Mouse (Mus musculus): ENCODE data around the gene Fam186a.
"Not testable (repeated sequence)": the region's sequence is repeated elsewhere in the genome, so short reads cannot be mapped to it uniquely, and the experiment has no call there.

Fam186a gene

GRCm38 (mm10) chr15:99966961-99967360 lies at the start of gene Fam186a:
Fam186a (minus strand) TSS chr15:99967061.
- DNase-seq, result no peak

GRCm38 (mm10) chr15:100006180-100006579 lies 39.3 kb upstream of the Fam186a start:
- no peak for DNase-seq

- no peak for DNase-seq
Observed at GRCm38 (mm10) chr15:100004677-100005273, 37.9 kb upstream of the Fam186a start.

GRCm38 (mm10) chr15:99999390-99999789 lies 32.5 kb upstream of the Fam186a start:
- DNase-seq, result no peak

- no peak for DNase-seq
Observed at GRCm38 (mm10) chr15:99997114-99997804, 30.4 kb upstream of the Fam186a start.

GRCm38 (mm10) chr15:99993100-99993499 lies 26.2 kb upstream of the Fam186a start:
- no peak for DNase-seq

- no peak for DNase-seq
Observed at GRCm38 (mm10) chr15:99979715-99980114, 12.9 kb upstream of the Fam186a start.

GRCm38 (mm10) chr15:99979266-99979665 lies 12.4 kb upstream of the Fam186a start:
- DNase-seq, result no peak

GRCm38 (mm10) chr15:99976121-99976520 lies 9.3 kb upstream of the Fam186a start:
- DNase-seq, result not testable (repeated sequence)

GRCm38 (mm10) chr15:99974476-99975220 lies 7.8 kb upstream of the Fam186a start:
- DNase-seq, result no peak

- DNase-seq, result peak; percentile 3
Observed at GRCm38 (mm10) chr15:99972989-99973911, 6.4 kb upstream of the Fam186a start.

- peak; percentile 97 for DNase-seq
Observed at GRCm38 (mm10) chr15:99972361-99972988, 5.6 kb upstream of the Fam186a start.

- no peak for DNase-seq
Observed at GRCm38 (mm10) chr15:99970606-99971005, 3.7 kb upstream of the Fam186a start.

GRCm38 (mm10) chr15:99969765-99970164 lies 2.9 kb upstream of the Fam186a start, which contains the start of gene Larp4:
Larp4 (plus strand) TSS chr15:99970065.
- not testable (repeated sequence) for DNase-seq

GRCm38 (mm10) chr15:99965103-99965775 lies 1.6 kb downstream of the Fam186a start:
- no peak for DNase-seq

- no peak for DNase-seq
Observed at GRCm38 (mm10) chr15:99955324-99955723, 11.5 kb downstream of the Fam186a start.

GRCm38 (mm10) chr15:99940970-99941630 lies 25.8 kb downstream of the Fam186a start:
- DNase-seq, result no peak

GRCm38 (mm10) chr15:99940426-99940825 lies 26.4 kb downstream of the Fam186a start:
- no peak for DNase-seq

- DNase-seq, result no peak
Observed at GRCm38 (mm10) chr15:99937841-99938240, 29.0 kb downstream of the Fam186a start.

GRCm38 (mm10) chr15:99936659-99937058 lies 30.2 kb downstream of the Fam186a start:
- no peak for DNase-seq

GRCm38 (mm10) chr15:99934501-99934900 lies 32.4 kb downstream of the Fam186a start:
- DNase-seq, result no peak
